Mouse (Mus musculus) monocyte, adult 2 months (primary cell): ENCODE data around the gene Slit1.

ENCODE experiments used
- DNase-seq, 2 experiments: peaks; one replicate each; pipeline ENCODE4 v3.0.0; 2022; ENCODE audit warnings: low spot score in 2 of 2, low read depth in 1 of 2

The Slit1 gene

DNA sequence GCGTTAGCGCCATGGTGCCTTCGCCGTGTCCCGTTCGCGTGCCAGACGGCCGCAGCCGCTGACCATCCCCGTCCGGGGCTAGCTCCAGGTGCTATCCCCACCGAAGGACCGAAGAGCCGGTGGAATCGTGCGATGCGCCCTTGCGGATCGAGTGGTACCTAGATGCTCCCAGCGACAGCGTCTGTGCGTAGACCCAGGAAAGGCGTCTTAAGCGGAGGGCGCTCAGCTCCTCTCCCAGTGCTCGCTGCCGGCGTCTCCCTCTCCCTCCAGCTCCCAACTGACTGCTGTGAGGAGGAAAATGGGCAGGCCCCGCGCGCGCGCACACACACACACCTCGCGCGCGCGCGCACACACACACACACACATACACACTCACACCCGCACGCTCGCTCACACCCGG lies at the start of gene Slit1:
Slit1 (minus strand) TSS at position 270 of the 400 bp plus-strand sequence.
- no peak for DNase-seq

- DNase-seq = no peak
These were observed 49.5 kb upstream of the Slit1 start for GRCm38 (mm10) chr19:41792934-41793486.

DNA sequence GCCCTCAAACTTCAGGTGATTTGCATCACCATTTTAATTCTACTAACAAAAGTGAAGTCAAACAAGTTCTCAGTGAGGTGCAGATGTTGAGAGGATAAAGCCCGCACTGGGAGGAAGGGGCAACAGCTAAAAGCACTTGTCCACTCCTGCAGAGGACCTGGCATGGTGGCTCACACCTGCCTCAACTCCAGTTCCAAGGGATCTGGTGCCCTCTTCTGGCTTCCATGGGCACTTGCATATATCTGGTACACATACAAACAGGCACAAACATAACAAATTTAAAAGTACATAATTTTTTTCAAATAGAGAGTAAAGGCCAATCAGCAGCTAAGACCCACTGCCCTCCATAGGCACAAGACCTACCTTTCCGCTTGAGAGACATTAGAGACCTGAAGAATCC lies 47.9 kb upstream of the Slit1 start:
- DNase-seq = no peak

- DNase-seq = no peak
These were observed 45.9 kb upstream of the Slit1 start for GRCm38 (mm10) chr19:41789110-41789961.

DNA sequence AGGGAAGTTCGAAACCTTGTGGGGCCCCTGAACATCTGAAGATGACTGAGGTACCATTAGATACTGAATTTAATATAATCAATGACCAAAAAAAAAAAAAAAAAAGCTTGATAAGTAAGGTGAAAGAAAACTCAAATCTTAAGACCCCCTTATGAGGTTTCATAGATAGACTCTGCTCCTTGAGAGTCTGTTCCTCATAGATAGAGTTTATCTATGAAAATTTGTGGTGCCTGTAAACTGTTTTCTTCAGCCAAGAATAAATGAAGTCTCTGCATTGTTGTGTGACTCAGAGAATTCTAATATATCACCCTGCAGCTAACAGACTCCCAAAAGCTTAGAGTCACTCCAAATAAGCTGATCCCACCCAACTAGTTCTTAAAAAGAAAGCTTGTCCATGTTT lies 43.4 kb upstream of the Slit1 start:
- no peak for DNase-seq

- DNase-seq = no peak
These were observed 34.0 kb upstream of the Slit1 start for GRCm38 (mm10) chr19:41777514-41777913.

DNA sequence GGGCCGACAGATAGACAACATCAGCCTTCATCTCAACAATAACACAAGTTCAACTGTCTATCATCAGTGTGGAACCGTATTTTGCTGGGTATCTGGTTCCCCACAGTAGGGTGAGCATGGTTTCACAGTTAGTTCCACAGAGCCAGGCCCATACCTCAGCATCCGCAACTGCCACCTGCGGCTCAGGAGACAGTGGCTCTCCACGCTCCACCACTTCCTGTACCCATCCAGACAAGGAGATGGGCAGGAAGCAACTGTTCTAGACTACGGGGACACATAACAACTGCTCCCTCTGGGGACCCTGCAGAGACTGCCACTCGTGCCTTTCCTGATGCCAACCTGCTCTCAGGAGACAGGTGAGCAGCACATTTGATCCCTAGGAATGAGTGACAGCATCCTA lies 25.2 kb upstream of the Slit1 start:
- DNase-seq = no peak

GRCm38 (mm10) chr19:41766628-41767027 lies 23.2 kb upstream of the Slit1 start:
- DNase-seq = no peak

DNA sequence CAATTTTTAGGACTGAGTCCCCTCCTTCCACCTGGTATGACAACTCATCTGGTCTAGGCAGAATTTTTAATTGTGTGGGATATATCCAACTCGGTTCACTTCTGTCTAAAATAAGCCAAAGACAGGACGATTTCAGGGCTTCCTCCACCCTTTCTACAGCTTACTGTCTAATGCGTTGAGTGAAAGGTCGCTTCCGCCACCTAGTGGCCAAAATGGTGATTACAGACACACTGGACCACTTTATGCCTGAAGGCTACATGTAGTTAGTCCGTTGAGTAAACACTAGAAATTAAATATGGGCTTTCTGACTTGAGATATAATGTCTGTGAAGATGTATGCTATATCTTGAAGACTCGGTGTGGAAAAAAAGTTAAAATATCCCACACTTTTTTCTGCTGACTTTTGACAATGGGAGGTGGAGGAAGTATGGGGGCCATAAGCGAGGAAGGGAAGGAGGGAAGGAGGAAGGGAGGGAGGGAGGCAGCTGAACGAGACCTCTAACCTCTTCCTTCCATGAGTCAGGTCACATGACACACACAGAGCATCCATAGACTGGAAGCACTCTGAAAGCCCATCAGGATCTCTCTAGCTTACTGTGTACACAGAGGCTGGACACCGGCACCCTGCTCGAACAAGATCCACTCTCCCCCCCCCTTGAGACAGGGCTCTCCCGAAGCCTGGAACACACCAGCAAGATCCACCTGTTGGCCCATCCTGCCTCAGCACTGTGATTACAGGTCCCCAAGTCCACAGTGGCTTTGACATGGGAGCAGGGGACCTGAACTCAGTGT lies 20.6 kb upstream of the Slit1 start:
- peak; percentile 34 to 75 for DNase-seq

DNA sequence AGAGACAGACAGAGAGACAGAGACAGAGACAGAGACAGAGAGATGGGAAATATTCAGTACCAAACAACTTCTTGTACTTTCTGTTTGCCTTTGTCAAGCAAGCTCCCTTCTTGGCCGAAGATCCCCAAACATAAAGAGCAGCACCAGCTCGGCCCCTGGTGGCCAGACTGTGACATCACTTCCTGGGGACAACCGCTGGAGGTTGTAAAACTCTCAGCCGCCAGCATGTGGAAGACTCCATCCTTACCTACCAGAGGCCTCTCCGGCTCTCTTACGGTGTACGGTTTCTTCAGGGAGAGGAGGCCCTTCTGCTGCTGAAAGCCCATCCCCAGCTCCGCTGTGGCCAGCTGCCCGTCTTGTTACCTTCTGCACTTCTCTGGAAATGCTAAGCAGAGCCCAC lies 18.1 kb upstream of the Slit1 start:
- DNase-seq = no peak

DNA sequence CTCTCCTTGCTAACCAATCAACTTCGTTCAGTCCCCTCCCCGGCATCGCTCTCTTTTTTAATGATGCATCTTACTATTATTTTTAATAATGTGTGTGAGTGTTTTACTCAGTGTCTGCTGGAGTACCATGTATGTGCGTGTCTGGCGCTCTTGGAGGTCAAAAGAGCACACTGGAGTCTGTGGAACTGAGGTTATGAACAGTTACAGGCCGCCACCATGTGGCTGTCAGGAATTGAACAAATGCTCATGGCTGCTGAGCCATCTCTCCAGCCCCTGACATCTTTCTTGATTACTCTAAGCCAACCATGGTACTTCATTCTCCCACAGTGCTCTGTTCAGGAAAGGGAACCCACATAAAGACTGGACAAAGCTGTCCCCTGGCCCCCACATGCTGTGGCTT lies 16.3 kb upstream of the Slit1 start:
- no peak for DNase-seq

GRCm38 (mm10) chr19:41759270-41759669 lies 15.8 kb upstream of the Slit1 start:
- no peak for DNase-seq

- DNase-seq = no peak
These were observed 11.3 kb upstream of the Slit1 start for GRCm38 (mm10) chr19:41754760-41755159.

- no peak for DNase-seq
These were observed 8.4 kb upstream of the Slit1 start for GRCm38 (mm10) chr19:41751906-41752305.

GRCm38 (mm10) chr19:41747436-41747835 lies 4.0 kb upstream of the Slit1 start:
- no peak for DNase-seq

GRCm38 (mm10) chr19:41745941-41746557 lies 2.6 kb upstream of the Slit1 start:
- DNase-seq = no peak

GRCm38 (mm10) chr19:41738896-41739295 lies 4.6 kb downstream of the Slit1 start:
- no peak for DNase-seq

DNA sequence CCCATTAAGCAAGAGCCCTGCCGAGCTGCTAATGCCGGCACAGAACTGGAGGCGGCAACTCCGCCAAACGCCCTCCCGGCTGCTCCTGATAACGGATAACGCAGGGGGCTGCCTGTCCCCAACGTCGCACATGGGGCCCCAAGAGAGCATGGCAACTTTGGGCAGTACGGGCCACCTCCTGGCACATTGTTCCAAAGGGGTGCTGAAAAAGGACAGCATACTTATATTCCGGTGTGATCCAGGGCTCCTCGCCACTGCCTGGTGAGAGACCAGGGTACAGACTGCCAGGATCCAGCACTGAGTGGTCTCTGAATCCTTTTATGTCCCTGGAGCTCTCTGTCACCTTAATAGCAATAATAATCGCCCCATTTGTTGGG lies 5.0 kb downstream of the Slit1 start:
- DNase-seq = no peak

DNA sequence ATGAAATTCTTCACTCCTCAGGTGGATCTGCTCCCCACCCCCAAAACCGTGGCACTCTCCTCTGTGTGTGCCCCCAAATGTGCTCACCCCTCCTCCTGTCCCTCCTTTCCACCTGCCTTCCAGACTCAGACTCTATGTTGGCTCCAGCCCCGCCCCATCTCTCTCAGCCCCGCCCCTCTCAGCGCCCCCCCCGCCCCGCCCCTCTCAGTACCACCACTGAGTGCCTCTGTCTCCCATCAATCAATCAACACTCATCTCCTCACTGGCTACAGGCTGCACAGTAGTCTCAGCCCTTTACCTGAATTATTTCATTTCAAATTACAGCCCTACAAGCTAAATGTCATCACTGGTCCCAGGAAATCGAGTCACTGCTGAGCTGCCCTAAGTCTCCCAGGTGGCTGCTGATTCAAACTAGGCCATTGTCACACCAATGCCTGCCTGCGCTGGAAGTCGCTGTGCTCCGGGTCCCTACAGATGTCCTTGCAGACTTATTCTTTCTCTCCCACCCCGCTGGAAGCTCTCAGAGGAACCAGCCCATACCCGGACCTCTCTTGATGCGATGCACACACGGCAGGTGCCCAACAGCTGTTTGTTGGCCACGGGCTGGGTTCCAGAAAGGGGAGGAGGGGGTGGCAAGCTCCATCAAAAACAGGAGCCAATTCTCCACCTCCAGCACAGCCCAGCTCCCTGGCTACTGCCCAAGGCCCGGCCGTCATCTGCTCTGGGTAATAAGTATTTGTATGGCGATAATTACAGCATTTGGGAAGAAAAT lies 5.6 kb downstream of the Slit1 start:
- DNase-seq = no peak

DNA sequence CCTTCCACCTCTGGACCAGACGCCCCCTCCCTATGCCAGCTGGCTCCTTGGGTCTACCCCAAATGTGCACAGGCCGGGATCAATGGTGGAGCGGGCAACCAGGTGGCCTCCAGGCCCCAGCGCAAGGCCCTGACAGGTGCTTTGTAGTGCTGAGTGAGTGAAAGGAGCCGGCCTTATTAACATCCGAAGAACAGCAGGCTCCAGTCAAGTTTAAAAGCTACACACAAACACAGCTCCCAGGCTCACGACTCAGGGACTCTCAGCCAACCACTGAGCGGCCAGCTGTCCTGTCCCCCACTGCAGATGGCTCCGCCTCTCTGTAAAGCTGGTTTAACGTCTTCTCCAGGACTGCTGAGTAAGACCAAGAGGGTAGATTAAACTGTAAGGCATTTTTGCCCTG lies 8.8 kb downstream of the Slit1 start:
- DNase-seq = no peak

DNA sequence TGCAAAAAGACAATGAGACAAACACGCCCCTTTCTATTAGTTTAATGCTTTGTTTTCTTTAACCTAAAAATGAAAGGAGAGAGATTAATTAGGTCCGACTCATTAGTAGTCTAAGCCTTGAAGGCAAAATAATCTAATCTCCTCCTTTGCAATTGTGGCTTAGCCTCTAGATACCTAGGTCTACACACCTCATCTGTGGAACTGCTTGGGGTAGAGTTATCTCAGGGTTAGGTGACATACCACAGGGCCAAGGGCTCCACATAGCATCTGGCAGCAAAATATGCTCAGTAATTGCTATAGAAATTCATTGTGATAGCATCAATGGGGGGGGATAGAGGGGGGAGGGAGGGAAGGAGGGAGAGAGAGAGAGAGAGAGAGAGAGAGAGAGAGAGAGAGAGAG lies 18.0 kb downstream of the Slit1 start:
- DNase-seq = no peak
